Mouse (Mus musculus) thymus, adult 2 months (tissue): ENCODE measurements around the gene Inafm2. TPM values are rescaled to one million over a fixed set of nuclear protein-coding genes. Genes with fewer than 3 reads are reported as not detected.
A peak's percentile ranks its signal among the peaks of the same experiment; 100 is the strongest.

ENCODE experiments used
- DNase-seq: peaks from one replicate; pipeline ENCODE4 v3.0.0; 2021
- H3K27ac ChIP-seq: fragments of 200-500 bp; 2 replicates; pipeline ENCODE4 v1.5.1; 2012; ENCODE audit warnings: low read length, control low read depth; ENCODE audit not compliant: control insufficient read depth, insufficient read depth
- H3K27me3 ChIP-seq: fragments of 200-500 bp; 2 replicates; pipeline ENCODE4 v1.6.1; 2012; ENCODE audit warnings: mild to moderate bottlenecking, low read length, moderate library complexity, mixed read lengths; ENCODE audit not compliant: control insufficient read depth, insufficient read depth
- H3K36me3 ChIP-seq: fragments of 200-500 bp; 2 replicates; pipeline ENCODE4 v1.6.1; 2012; ENCODE audit warnings: mild to moderate bottlenecking, low read length, moderate library complexity; ENCODE audit not compliant: control insufficient read depth, insufficient read depth
- H3K4me1 ChIP-seq: fragments of 200-500 bp; replicated peaks from 2 replicates; pipeline ENCODE4 v1.6.1; 2012; ENCODE audit warnings: low read length; ENCODE audit not compliant: control insufficient read depth, insufficient read depth
- H3K4me3 ChIP-seq: fragments of 200-500 bp; 2 replicates; pipeline ENCODE4 v1.5.1; 2012; ENCODE audit warnings: mild to moderate bottlenecking, low read length, control low read depth, moderate library complexity; ENCODE audit not compliant: control insufficient read depth, insufficient read depth
- CTCF ChIP-seq: fragments of 200-500 bp; IDR thresholded peaks from 2 replicates; pipeline ENCODE4 v1.5.1; 2012; ENCODE audit warnings: mild to moderate bottlenecking, control low read depth, low read length, moderate library complexity, borderline replicate concordance; ENCODE audit not compliant: control insufficient read depth, poor library complexity, insufficient read depth; ENCODE audit errors: extremely low read depth
- POLR2A ChIP-seq: fragments of 200-500 bp; IDR thresholded peaks from 2 replicates; pipeline ENCODE4 v1.6.1; 2012; ENCODE audit warnings: mild to moderate bottlenecking, low read length, control low read depth, moderate library complexity; ENCODE audit not compliant: control insufficient read depth, poor library complexity, insufficient read depth; ENCODE audit errors: extremely low read depth
- WGBS: fragments of 180-500 bp; shearing (Covaris S2); methylation state at CpG from one replicate; pipeline ENCODE4 v1.1.7; 2018; 5-methylcytosine and 5-hydroxymethylcytosine counted together
- polyA plus RNA-seq: library from polyadenylated mRNA; depleted of rRNA; stranded (reverse); fragments of >200 nt; gene quantifications from 2 replicates; pipeline ENCODE4 v1.2.3, GENCODE M21; 2012

The Inafm2 gene
- polyA plus RNA-seq, 1 experiment: 18.9 TPM

DNA sequence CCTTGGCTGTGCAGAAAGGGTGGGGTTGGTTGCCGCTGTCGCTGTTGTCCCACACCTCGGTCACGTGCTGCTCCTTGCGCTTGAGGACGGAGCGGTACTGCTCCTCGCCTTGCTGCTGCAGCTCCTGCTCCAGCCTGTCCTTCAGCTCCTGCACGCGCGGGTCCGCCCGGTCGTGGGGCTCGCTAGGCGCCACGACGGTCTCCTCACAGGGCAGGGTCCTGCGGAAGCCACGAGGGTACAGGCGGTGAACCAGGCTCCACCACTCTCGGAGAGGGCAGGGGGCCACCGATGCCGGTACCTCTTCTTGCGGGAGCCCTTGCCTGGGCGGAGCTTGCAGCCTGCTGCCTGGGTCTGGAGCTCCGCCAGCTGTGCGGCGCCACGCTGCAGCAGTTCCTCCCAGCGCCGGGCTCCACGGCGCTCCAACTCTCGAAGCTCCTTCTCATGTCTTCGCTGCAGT is 34.5 kb upstream of the Inafm2 start:
- DNase-seq: no peak

DNA sequence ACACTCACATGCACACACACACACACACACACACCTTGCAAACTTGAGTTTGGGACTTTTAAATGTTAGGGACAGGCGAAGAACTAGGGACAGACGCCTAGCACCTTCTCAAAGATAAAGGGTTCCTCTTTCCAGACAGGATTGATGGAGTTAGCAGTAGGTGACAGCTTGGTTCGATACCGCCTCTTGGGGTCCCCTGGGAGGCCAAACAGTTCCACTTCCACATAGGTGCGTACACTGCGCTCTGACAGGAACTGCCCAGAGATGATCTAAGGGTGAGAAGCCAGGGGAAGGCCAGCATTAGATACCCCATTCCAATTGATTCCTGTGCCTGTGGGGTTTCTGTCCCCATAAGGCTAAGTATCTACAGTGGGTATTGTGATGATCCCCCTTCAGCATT is 31.9 kb upstream of the Inafm2 start:
- no peak for TF ChIP-seq CTCF
- TF ChIP-seq POLR2A: no peak
- Histone ChIP-seq H3K27ac (no peak overlapping the region), H3K4me3 (no peak overlapping the region), H3K4me1 (peaks cover 14% of the 10 kb centered on the region), H3K27me3 (no peaks in the 10 kb centered on the region), H3K36me3 (peaks cover 12% of the 10 kb centered on the region)
- WGBS: 95% methylated on average over 6 of the region's 6 CpGs
- DNase-seq: no peak

More for the DNA sequence above, 34.5 kb upstream of the Inafm2 start:
- no peak overlapping the region for H3K27ac ChIP-seq
- 32% methylated on average over 36 of the region's 36 CpGs for whole genome bisulfite sequencing
- no peaks in the 10 kb centered on the region for H3K36me3 ChIP-seq
- H3K27me3 ChIP-seq: no peaks in the 10 kb centered on the region; the same call in 1 of the 2 replicates
- peaks cover 22% of the 10 kb centered on the region for H3K4me1 ChIP-seq
- no peak for TF ChIP-seq CTCF
- TF ChIP-seq POLR2A: no peak
- peak overlapping the region; percentile 23 for H3K4me3 ChIP-seq

- H3K4me3 ChIP-seq: no peak overlapping the region
- TF ChIP-seq POLR2A (no peak), CTCF (no peak)
- H3K27me3 ChIP-seq: no peaks in the 10 kb centered on the region
- H3K27ac ChIP-seq: no peak overlapping the region
- no peak for DNase-seq
- WGBS: 80% methylated on average over 4 of the region's 4 CpGs
- peaks cover 14% of the 10 kb centered on the region for H3K4me1 ChIP-seq
- H3K36me3 ChIP-seq: peaks cover 17% of the 10 kb centered on the region
Observed at GRCm38 (mm10) chr2:118714230-118714629, 31.3 kb upstream of the Inafm2 start.

DNA sequence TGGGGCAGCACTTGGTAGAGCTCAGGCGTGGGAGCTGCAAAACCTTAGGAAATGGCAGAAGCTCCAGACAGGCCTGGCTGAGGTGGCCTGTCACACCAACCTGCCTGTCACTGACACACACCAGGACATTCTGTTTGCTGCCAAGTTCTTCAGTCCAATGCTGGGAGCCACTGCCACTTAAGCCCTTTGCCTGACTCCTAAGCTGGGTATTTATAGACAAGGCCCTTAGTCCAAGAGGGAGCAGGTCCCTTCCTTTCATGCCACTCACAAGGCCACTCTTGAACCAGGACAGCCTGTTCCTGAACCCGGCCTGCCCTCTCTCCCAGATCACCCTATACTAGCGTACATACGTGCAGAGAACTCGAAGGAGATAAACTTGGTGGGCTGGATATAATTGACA is 28.9 kb upstream of the Inafm2 start:
- peaks cover 2% of the 10 kb centered on the region; the same call in 1 of the 2 replicates for H3K4me1 ChIP-seq
- H3K36me3 ChIP-seq: peaks cover 19% of the 10 kb centered on the region
- DNase-seq: no peak
- no peak overlapping the region for H3K4me3 ChIP-seq
- no peak overlapping the region for H3K27ac ChIP-seq
- TF ChIP-seq POLR2A (no peak), CTCF (no peak)
- H3K27me3 ChIP-seq: no peaks in the 10 kb centered on the region
- WGBS: 98% methylated on average over 5 of the region's 5 CpGs

DNA sequence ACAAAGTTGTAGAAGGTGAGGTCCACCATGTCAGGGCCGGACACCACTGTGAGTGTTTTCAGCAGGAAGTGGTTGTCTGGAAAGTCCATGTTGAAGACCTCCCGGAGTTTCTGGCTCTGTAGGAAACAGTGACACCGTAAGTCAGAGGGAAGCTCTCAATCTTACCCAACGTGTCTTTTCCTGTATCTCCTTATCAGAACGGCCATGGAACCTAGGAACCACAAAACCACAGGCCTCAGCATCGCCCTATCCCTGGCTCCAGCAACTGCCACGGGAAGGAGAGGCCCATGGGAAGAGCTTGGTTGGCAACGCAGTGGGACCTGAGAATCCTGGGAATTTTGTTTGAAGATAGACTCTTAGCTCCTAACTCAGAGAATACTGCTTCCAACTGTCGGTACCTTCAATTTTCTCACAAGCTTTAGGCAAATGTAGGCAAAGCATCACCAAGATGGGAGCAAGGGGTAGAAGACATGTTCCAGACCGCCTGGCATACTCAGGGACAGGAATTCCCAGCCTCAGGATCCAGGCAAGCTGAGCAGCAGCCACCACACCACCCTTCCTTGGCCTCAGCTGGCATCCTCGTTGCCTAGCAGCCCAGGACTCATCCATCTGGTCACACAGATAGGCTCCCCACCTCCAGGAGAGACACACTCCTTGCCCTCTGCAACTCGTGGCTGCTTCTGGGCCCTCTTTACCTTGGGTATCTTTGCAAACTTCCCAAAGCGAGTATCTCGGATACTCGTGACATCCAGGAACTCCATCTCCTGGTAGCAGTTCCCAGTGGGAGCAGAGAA is 21.7 kb upstream of the Inafm2 start:
- H3K27ac ChIP-seq: no peak overlapping the region
- no peak overlapping the region for H3K4me3 ChIP-seq
- TF ChIP-seq CTCF (no peak), POLR2A (no peak)
- H3K36me3 ChIP-seq: peaks cover 5% of the 10 kb centered on the region
- WGBS: 74% methylated on average over 15 of the region's 15 CpGs
- H3K4me1 ChIP-seq: peaks cover 23% of the 10 kb centered on the region
- no peak for DNase-seq
- H3K27me3 ChIP-seq: no peaks in the 10 kb centered on the region

DNA sequence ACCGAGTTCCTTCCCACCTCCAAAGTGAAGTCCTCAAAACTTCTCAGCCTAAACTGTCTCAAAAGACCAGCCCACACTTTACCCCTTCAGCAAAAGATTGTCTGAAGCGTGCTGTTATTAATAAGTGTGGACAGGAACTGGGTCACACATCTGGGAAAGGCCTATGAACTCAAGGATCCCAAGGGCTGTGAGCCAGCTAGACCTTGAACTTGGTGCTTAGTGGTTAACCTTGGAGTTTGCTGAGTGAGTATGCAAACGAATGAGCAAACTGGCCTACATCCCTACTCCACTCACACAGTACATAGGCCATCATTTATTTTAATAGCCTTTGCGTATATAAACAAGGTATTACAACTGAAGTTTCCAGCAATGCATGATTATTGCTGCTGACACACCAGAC is 20.0 kb upstream of the Inafm2 start:
- WGBS: 96% methylated on average over 4 of the region's 4 CpGs
- no peak overlapping the region for H3K4me3 ChIP-seq
- H3K27me3 ChIP-seq: no peaks in the 10 kb centered on the region
- no peaks in the 10 kb centered on the region for H3K36me3 ChIP-seq
- H3K4me1 ChIP-seq: peaks cover 37% of the 10 kb centered on the region
- DNase-seq: no peak
- no peak overlapping the region for H3K27ac ChIP-seq
- TF ChIP-seq CTCF: no peak
- no peak for TF ChIP-seq POLR2A
